Mouse (Mus musculus) frontal cortex, adult (tissue): ENCODE measurements around the gene Lgi2.

Experiments used
- ATAC-seq: cut with Nextera tagmentation; 2 replicates; pipeline ENCODE4 v1.9.2; 2017; ENCODE audit warnings: mild to moderate bottlenecking, moderate library complexity, mixed read lengths; ENCODE audit not compliant: low TSS enrichment

The Lgi2 gene

GRCm38 (mm10) chr5:52565813-52566531 lies at the start of gene Lgi2:
Gene Lgi2, minus strand, starts transcription at chr5:52566462.
- peak; percentile 50 for ATAC-seq

GRCm38 (mm10) chr5:52615421-52615820 lies 49.2 kb upstream of the Lgi2 start:
- no peak for ATAC-seq

GRCm38 (mm10) chr5:52614686-52615085 lies 48.4 kb upstream of the Lgi2 start:
- no peak for ATAC-seq

GRCm38 (mm10) chr5:52612776-52613175 lies 46.5 kb upstream of the Lgi2 start:
- ATAC-seq = no peak

- no peak for ATAC-seq
These were observed 45.1 kb upstream of the Lgi2 start for GRCm38 (mm10) chr5:52611315-52611895.

GRCm38 (mm10) chr5:52610306-52610705 lies 44.0 kb upstream of the Lgi2 start:
- no peak for ATAC-seq

- no peak for ATAC-seq
These were observed 43.4 kb upstream of the Lgi2 start for GRCm38 (mm10) chr5:52609672-52610071.

GRCm38 (mm10) chr5:52604582-52605041 lies 38.4 kb upstream of the Lgi2 start:
- no peak for ATAC-seq

- no peak for ATAC-seq
These were observed 24.4 kb upstream of the Lgi2 start for GRCm38 (mm10) chr5:52590612-52591011.

GRCm38 (mm10) chr5:52588650-52589049 lies 22.4 kb upstream of the Lgi2 start:
- ATAC-seq = no peak

- no peak for ATAC-seq
These were observed 21.1 kb upstream of the Lgi2 start for GRCm38 (mm10) chr5:52587291-52587733.

GRCm38 (mm10) chr5:52572572-52572971 lies 6.3 kb upstream of the Lgi2 start:
- no peak for ATAC-seq

GRCm38 (mm10) chr5:52570746-52571145 lies 4.5 kb upstream of the Lgi2 start:
- no peak for ATAC-seq

- 0 out of 2 replicates have a peak, but pooled peaks have one; percentile 7 for ATAC-seq
These were observed 949 bp downstream of the Lgi2 start for GRCm38 (mm10) chr5:52565214-52565812.

- no peak for ATAC-seq
These were observed 1.9 kb downstream of the Lgi2 start for GRCm38 (mm10) chr5:52564351-52564750.

GRCm38 (mm10) chr5:52560240-52560639 lies 6.0 kb downstream of the Lgi2 start:
- peak; percentile 80 for ATAC-seq

GRCm38 (mm10) chr5:52555526-52555925 lies 10.7 kb downstream of the Lgi2 start:
- ATAC-seq = no peak

GRCm38 (mm10) chr5:52551318-52551632 lies 15.0 kb downstream of the Lgi2 start:
- peak; percentile 20; the same call in 1 of the 2 replicates for ATAC-seq

- peak; percentile 27; the same call in 1 of the 2 replicates for ATAC-seq
These were observed 15.5 kb downstream of the Lgi2 start for GRCm38 (mm10) chr5:52550613-52551317.

- ATAC-seq = no peak
These were observed 19.3 kb downstream of the Lgi2 start for GRCm38 (mm10) chr5:52546950-52547349.

GRCm38 (mm10) chr5:52543770-52544169 lies 22.5 kb downstream of the Lgi2 start:
- ATAC-seq = no peak

GRCm38 (mm10) chr5:52540186-52540585 lies 26.1 kb downstream of the Lgi2 start:
- no peak for ATAC-seq
